Mouse (Mus musculus) layer of hippocampus, postnatal 25 days (tissue): ENCODE data around the gene Gm3373. TPM values are rescaled to one million over a fixed set of nuclear protein-coding genes. Genes with fewer than 3 reads are reported as not detected.
"Not testable (repeated sequence)": the region's sequence is repeated elsewhere in the genome, so short reads cannot be mapped to it uniquely, and the experiment has no call there.

Experiments used
- DNase-seq, 2 experiments: peaks; one replicate each; pipeline ENCODE4 v3.0.0; 2022; ENCODE audit warnings: mixed read lengths in 2 of 2, low spot score in 1 of 2; ENCODE audit errors: extremely low spot score in 1 of 2
- total RNA-seq, 2 experiments: library from RNA; stranded (reverse); gene quantifications; 2 replicates each; pipeline ENCODE4 v1.2.3; 2021

Gene Gm3373
- total RNA-seq: under 1 TPM in 1 of 2 experiments, not detected in 1; 0.47 TPM

GRCm38 (mm10) chr14:5741477-5741876 lies at the start of gene Gm3373:
Gene Gm3373, minus strand, starts transcription at chr14:5741577.
- DNase-seq: not testable (repeated sequence)

- not testable (repeated sequence) for DNase-seq
Observed at GRCm38 (mm10) chr14:5687357-5687756, 54.0 kb downstream of the Gm3373 start, which contains the start of gene Gm9603. Gene Gm9603, minus strand, starts transcription at chr14:5687457.

Other genes starting within 250 kb of the Gm3373 start
- gene Gm3488, start 239.9 kb downstream of the Gm3373 start, total RNA-seq: 1 to 10 TPM in 1 of 2 experiments, under 1 TPM in 1; 0.62 to 2.0 TPM
- not detected for gene Gm3532, start 203.1 kb downstream of the Gm3373 start, total RNA-seq
- gene Gm8265, start 108.5 kb downstream of the Gm3373 start, total RNA-seq: not detected
- gene Gm9603, start 54.1 kb downstream of the Gm3373 start, total RNA-seq: not detected
- 1 to 10 TPM; 4.0 to 4.8 TPM for gene Gm3383, start 66.4 kb upstream of the Gm3373 start, total RNA-seq
- gene Gm3424, start 88.8 kb upstream of the Gm3373 start, total RNA-seq: not detected
- 1 to 10 TPM in 1 of 2 experiments, under 1 TPM in 1; 0.98 to 1.1 TPM for gene Gm8237, start 138.8 kb upstream of the Gm3373 start, total RNA-seq
- 1 to 10 TPM; 1.1 TPM for gene Gm3248, start 220.2 kb upstream of the Gm3373 start, total RNA-seq
- gene Gm3453, start 237.6 kb upstream of the Gm3373 start, total RNA-seq: not detected